Mouse (Mus musculus): ENCODE results near the gene Slc4a11.

- TF ChIP-seq CTCF (IDR thresholded peaks at IDR 0.05; ENCODE audit: insufficient read depth, low read depth, low read length) (no peak), POLR2A (IDR thresholded peaks at IDR 0.05; ENCODE audit: insufficient read depth, low read depth, low read length) (no peak)
Measured at GRCm38 (mm10) chr2:130696700-130697152, 593 bp downstream of the Slc4a11 start.
